Mouse (Mus musculus) neural tube, embryonic 12.5 days (tissue): ENCODE measurements around the gene Plk4. TPM values are rescaled to one million over a fixed set of nuclear protein-coding genes. Genes with fewer than 3 reads are reported as not detected.
"Not testable (repeated sequence)": the region's sequence is repeated elsewhere in the genome, so short reads cannot be mapped to it uniquely, and the experiment has no call there.

Experiments used
- ATAC-seq: fragments of 200-750 bp; cut with Nextera tagmentation; 2 replicates; pipeline ENCODE4 v1.8.0; 2017; ENCODE audit warnings: low read depth, mild to moderate bottlenecking, moderate TSS enrichment, moderate library complexity; ENCODE audit not compliant: low FRiP score
- H3K27ac ChIP-seq: fragments of 300-500 bp; sonication (generic); 2 replicates; pipeline ENCODE4 v1.5.1; 2016
- H3K27me3 ChIP-seq: fragments of 300-500 bp; sonication (generic); replicated peaks from 2 replicates; pipeline ENCODE4 v1.6.1; 2016; ENCODE audit warnings: mild to moderate bottlenecking
- H3K36me3 ChIP-seq: fragments of 300-500 bp; sonication (generic); 2 replicates; pipeline ENCODE4 v1.6.1; 2016; ENCODE audit warnings: mild to moderate bottlenecking
- H3K4me1 ChIP-seq: fragments of 300-500 bp; sonication (generic); 2 replicates; pipeline ENCODE4 v1.6.1; 2016
- H3K4me2 ChIP-seq: fragments of 300-500 bp; sonication (generic); replicated peaks from 2 replicates; pipeline ENCODE4 v1.6.1; 2016; ENCODE audit warnings: mild to moderate bottlenecking
- H3K4me3 ChIP-seq: fragments of 300-500 bp; sonication (generic); 2 replicates; pipeline ENCODE4 v1.5.1; 2016
- H3K9ac ChIP-seq: fragments of 300-500 bp; sonication (generic); 2 replicates; pipeline ENCODE4 v1.6.1; 2016; ENCODE audit warnings: mild to moderate bottlenecking
- H3K9me3 ChIP-seq: fragments of 300-500 bp; sonication (generic); 2 replicates; pipeline ENCODE4 v1.6.1; 2016; ENCODE audit warnings: mild to moderate bottlenecking
- WGBS: fragments of 180-500 bp; shearing (Covaris S2); methylation state at CpG from one replicate; pipeline ENCODE4 v1.1.7; 2016; 5-methylcytosine and 5-hydroxymethylcytosine counted together
- polyA plus RNA-seq: library from polyadenylated mRNA; unstranded; fragments of >200 nt; fragmentation: Nextera tagmentation; extraction: Ambion mirVana; gene quantifications from 2 replicates; pipeline ENCODE4 v1.2.1, GENCODE M21; 2016

The Plk4 gene
- polyA plus RNA-seq, 1 experiment from 2014 or later = 43.0 TPM

GRCm38 (mm10) chr3:40846473-40846956, 46.7 kb downstream of the Plk4 start, which contains the start of gene Mfsd8:
Gene Mfsd8 (minus strand): TSS chr3:40846886.
- peak within 1 kb of the TSS; percentile 48 for H3K9ac ChIP-seq
- H3K27ac ChIP-seq, H3K4me1 ChIP-seq, H3K9me3 ChIP-seq, H3K27me3 ChIP-seq, H3K36me3 ChIP-seq: not testable (repeated sequence)
- peak; percentile 99 for ATAC-seq
- WGBS = under 1% methylated on average over 39 of the region's 39 CpGs
- H3K4me3 ChIP-seq = peak within 1 kb of the TSS; percentile 48
- peak within 1 kb of the TSS; percentile 67 for H3K4me2 ChIP-seq

DNA sequence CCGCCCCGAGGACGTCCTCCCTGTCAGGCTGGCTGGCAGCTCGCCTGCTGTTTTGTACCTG, 47.0 kb downstream of the Plk4 start, which contains the start of gene Abhd18:
Gene Abhd18, plus strand, starts transcription at position 14 of the 61 bp plus-strand sequence.
- WGBS = 0% methylated on average over 3 of the region's 4 CpGs
- Histone ChIP-seq H3K4me2 (peak within 1 kb of the TSS; percentile 67), H3K4me3 (peak within 1 kb of the TSS; percentile 48), H3K9ac (peak within 1 kb of the TSS; percentile 48)
- not testable (repeated sequence) for H3K27me3 ChIP-seq, H3K36me3 ChIP-seq, H3K27ac ChIP-seq, H3K4me1 ChIP-seq, ATAC-seq, H3K9me3 ChIP-seq

DNA sequence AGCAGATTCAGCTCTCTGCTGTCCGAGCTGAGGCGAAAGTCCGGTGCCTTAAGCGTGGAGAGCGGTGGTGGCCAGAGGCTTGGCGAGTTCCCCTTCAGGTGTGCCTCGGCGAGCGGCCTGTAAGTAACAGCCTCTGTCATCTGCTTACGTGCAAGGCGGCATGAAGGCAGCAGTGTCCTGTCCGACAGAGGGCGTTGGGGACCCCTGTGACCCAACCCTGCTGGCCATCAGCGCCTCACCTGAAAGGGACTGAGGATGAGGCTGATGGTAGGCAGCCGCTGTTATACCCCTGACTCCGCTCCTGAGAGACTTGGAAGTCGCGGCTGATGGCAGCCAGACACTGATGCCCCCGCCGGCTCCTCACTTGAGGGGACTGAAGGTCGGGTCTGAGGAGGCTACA, 47.2 kb downstream of the Plk4 start:
- not testable (repeated sequence) for H3K36me3 ChIP-seq, H3K9me3 ChIP-seq, H3K4me1 ChIP-seq, ATAC-seq, H3K27me3 ChIP-seq, H3K27ac ChIP-seq
- Histone ChIP-seq H3K4me3 (peak overlapping the region; percentile 48), H3K4me2 (peak overlapping the region; percentile 67), H3K9ac (peak overlapping the region; percentile 48)
- 2% methylated on average over 16 of the region's 21 CpGs for WGBS

DNA sequence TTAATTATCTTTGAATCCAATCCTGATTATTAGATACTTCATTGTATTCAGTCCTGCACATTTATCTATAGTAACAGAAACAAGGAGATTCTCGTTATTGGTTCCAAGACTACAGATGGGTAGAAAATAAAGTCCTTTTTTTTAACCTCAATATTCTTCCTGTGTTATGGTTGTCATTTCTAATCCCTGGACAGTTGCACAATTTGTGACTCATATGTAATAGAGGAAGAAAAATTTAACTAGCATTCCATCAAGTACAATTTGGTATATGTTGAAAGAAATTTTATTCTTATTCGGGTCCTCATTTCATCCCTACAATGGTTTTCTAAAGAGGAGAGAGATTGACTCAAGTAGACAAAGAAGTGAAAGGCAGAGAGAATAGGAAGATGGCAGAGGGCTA, 48.1 kb downstream of the Plk4 start:
- H3K27me3 ChIP-seq, H3K27ac ChIP-seq, ATAC-seq, H3K36me3 ChIP-seq, H3K4me3 ChIP-seq, H3K4me2 ChIP-seq, H3K9ac ChIP-seq, H3K4me1 ChIP-seq, H3K9me3 ChIP-seq: not testable (repeated sequence)
- WGBS = 91% methylated on average over 2 of the region's 2 CpGs

GRCm38 (mm10) chr3:40853123-40853738, 53.4 kb downstream of the Plk4 start:
- not testable (repeated sequence) for H3K36me3 ChIP-seq, H3K4me2 ChIP-seq, H3K27ac ChIP-seq, H3K9ac ChIP-seq, H3K4me1 ChIP-seq, ATAC-seq, H3K4me3 ChIP-seq, H3K27me3 ChIP-seq, H3K9me3 ChIP-seq
- WGBS = 93% methylated on average over 3 of the region's 3 CpGs

Other genes with a start within 250 kb of the Plk4 start
- gene Slc25a31, start 91.2 kb upstream of the Plk4 start, polyA plus RNA-seq = 0.09 and 0.33 TPM in 2 replicates
- gene Hspa4l, start 55.5 kb upstream of the Plk4 start, polyA plus RNA-seq = 59.4 and 64.4 TPM in 2 replicates
- gene Mfsd8, start 46.9 kb downstream of the Plk4 start, polyA plus RNA-seq = 9.4 and 9.6 TPM in 2 replicates
- gene Abhd18, start 47.0 kb downstream of the Plk4 start, polyA plus RNA-seq = 12.2 and 14.4 TPM in 2 replicates
- gene 1700034I23Rik, start 102.5 kb downstream of the Plk4 start, polyA plus RNA-seq = 0.26 and 0.37 TPM in 2 replicates
- 4.3 TPM in 2 replicates for gene Larp1b, start 149.8 kb downstream of the Plk4 start, polyA plus RNA-seq